In genomic region chr1:179913471-179913870, GRCm38 (mm10) we compare ENCODE assay signal across 11 mouse cellular contexts. TPM values are rescaled to one million over a fixed set of nuclear protein-coding genes. Genes with fewer than 3 reads are reported as not detected.
A peak's percentile ranks its signal among the peaks of the same experiment; 100 is the strongest.
DNase-seq lines count a peak whose midpoint lies in the region; ATAC-seq and TF ChIP-seq lines count a peak whose summit lies in the region.
"Had no signal": no experiment of that assay in that cellular context is flagged by ENCODE, and none has a peak within 500 bp of the region (broad histone marks: within the 10 kb centered on the region; RNA-seq: fewer than 3 reads in every experiment).

No protein-coding gene starts in this region.

- no peak overlapping the region for H3K9ac ChIP-seq in heart, postnatal 0 days (replicated peaks; ENCODE audit: low read depth, low read length)
- H3K9ac ChIP-seq in heart, embryonic 11.5 days (ENCODE audit: low read depth, low read length): no peak overlapping the region
- H3K9ac ChIP-seq: hindbrain, embryonic 14.5 days had no signal

- H3K4me1 ChIP-seq in heart, postnatal 0 days (ENCODE audit: control insufficient read depth, insufficient read depth): no peaks in the 10 kb centered on the region
- H3K4me1 ChIP-seq in heart, embryonic 11.5 days (ENCODE audit: control insufficient read depth, insufficient read depth, low read length): no peaks in the 10 kb centered on the region
- H3K4me1 ChIP-seq in embryonic fibroblast, embryonic 13.5 days (ENCODE audit: control insufficient read depth, insufficient read depth, low read length): peaks cover 13% of the 10 kb centered on the region
- peaks cover 27% of the 10 kb centered on the region for H3K4me1 ChIP-seq in forebrain, embryonic 10.5 days

- no peak for TF ChIP-seq POLR2A in embryonic fibroblast, embryonic 13.5 days (IDR thresholded peaks at IDR 0.05; ENCODE audit: low read depth, low read length)

- no peaks in the 10 kb centered on the region for H3K36me3 ChIP-seq in heart, postnatal 0 days (replicated peaks; ENCODE audit: control insufficient read depth, insufficient read depth, low read length)
- no peaks in the 10 kb centered on the region for H3K36me3 ChIP-seq in heart, embryonic 11.5 days (ENCODE audit: control insufficient read depth, insufficient read depth, low read length)
- no peaks in the 10 kb centered on the region for H3K36me3 ChIP-seq in forebrain, embryonic 10.5 days (replicated peaks)

- 47% methylated on average over 4 of the region's 4 CpGs for WGBS in heart, postnatal 0 days
- 70% methylated on average over 4 of the region's 4 CpGs for WGBS in heart, embryonic 11.5 days (ENCODE audit: insufficient replicate concordance)
- WGBS in forebrain, embryonic 10.5 days: 90% methylated on average over 4 of the region's 4 CpGs

- peak; percentile 53 for DNase-seq in heart, postnatal 0 days (ENCODE audit: low spot score)
- peak; percentile 71 for DNase-seq in MN1 (ENCODE audit: low spot score)
- DNase-seq in lung, postnatal 10 days: peak; percentile 80
- DNase-seq in natural killer cell, adult 2 months (ENCODE audit: low spot score in 2 of 2): no peak
- no peak for DNase-seq in forebrain, embryonic 10.5 days (ENCODE audit: extremely low spot score, low spot score)
- no peak for DNase-seq in ovary, adult 18-20 months (ENCODE audit: low spot score)
- DNase-seq: retina, postnatal 1 day had no signal

- ATAC-seq in heart, postnatal 0 days (ENCODE audit: insufficient read depth, low read depth): no peak
- no peak for ATAC-seq in heart, embryonic 11.5 days (replicated peaks; ENCODE audit: insufficient number of reproducible peaks, low FRiP score, low TSS enrichment)

- no peak overlapping the region for H3K27ac ChIP-seq in heart, postnatal 0 days (ENCODE audit: low read depth)
- H3K27ac ChIP-seq in heart, embryonic 11.5 days (ENCODE audit: low read depth, low read length): no peak overlapping the region
- H3K27ac ChIP-seq in embryonic fibroblast, embryonic 13.5 days (ENCODE audit: insufficient read depth, low read length): peak overlapping the region; percentile 23; the same call in 1 of the 2 replicates
- no peak overlapping the region for H3K27ac ChIP-seq in forebrain, embryonic 10.5 days
- H3K27ac ChIP-seq: hindbrain, embryonic 14.5 days had no signal

- no peak for TF ChIP-seq EP300 in heart, postnatal 0 days (IDR thresholded peaks at IDR 0.05; ENCODE audit: low read depth)

- H3K27me3 ChIP-seq in heart, postnatal 0 days (ENCODE audit: control insufficient read depth, insufficient read depth, low read length): no peaks in the 10 kb centered on the region
- H3K27me3 ChIP-seq in heart, embryonic 11.5 days (ENCODE audit: control insufficient read depth, insufficient read depth, low read length): no peaks in the 10 kb centered on the region
- no peaks in the 10 kb centered on the region; the same call in 1 of the 2 replicates for H3K27me3 ChIP-seq in forebrain, embryonic 10.5 days (ENCODE audit: poor library complexity, severe bottlenecking)

- H3K4me2 ChIP-seq in heart, postnatal 0 days (ENCODE audit: low read depth, low read length): no peak overlapping the region
- no peak overlapping the region for H3K4me2 ChIP-seq in heart, embryonic 11.5 days
- H3K4me2 ChIP-seq: hindbrain, embryonic 14.5 days had no signal

- no peak for TF ChIP-seq CTCF in heart, postnatal 0 days (IDR thresholded peaks at IDR 0.05; ENCODE audit: low read depth)
- TF ChIP-seq CTCF in embryonic fibroblast, embryonic 13.5 days (IDR thresholded peaks at IDR 0.05; ENCODE audit: borderline replicate concordance, insufficient read depth, low read length): no peak

- no peaks in the 10 kb centered on the region for H3K9me3 ChIP-seq in heart, postnatal 0 days (replicated peaks; ENCODE audit: control insufficient read depth, low read length)
- no peaks in the 10 kb centered on the region for H3K9me3 ChIP-seq in heart, embryonic 11.5 days (replicated peaks; ENCODE audit: control insufficient read depth, low read length)
- H3K9me3 ChIP-seq in forebrain, embryonic 10.5 days: no peaks in the 10 kb centered on the region

- no peak overlapping the region for H3K4me3 ChIP-seq in heart, postnatal 0 days (ENCODE audit: low read depth, low read length)
- no peak overlapping the region for H3K4me3 ChIP-seq in heart, embryonic 11.5 days (ENCODE audit: low read depth, low read length)
- no peak overlapping the region for H3K4me3 ChIP-seq in embryonic fibroblast, embryonic 13.5 days (ENCODE audit: insufficient read depth, low read length)
- H3K4me3 ChIP-seq in forebrain, embryonic 10.5 days: no peak overlapping the region
- H3K4me3 ChIP-seq: erythroblast, embryonic 14.5 days had no signal

RNA-seq across cellular contexts. Expression of gene Cdc42bpa, which starts 46.8 kb away (rescaled TPM):
- total RNA-seq in heart, postnatal 0 days (2014; rRNA removed; ENCODE audit: low replicate concordance): 25.8 and 30.6 TPM in 2 replicates
- 7.7 and 8.3 TPM in 2 replicates for polyA plus RNA-seq in heart, postnatal 0 days (2015; fragmentation: Nextera tagmentation; extraction: Ambion mirVana)
- 10.5 and 13.5 TPM in 2 replicates for polyA plus RNA-seq in heart, embryonic 11.5 days (2014; fragmentation: Nextera tagmentation; extraction: Ambion mirVana)
- 109 and 138 TPM in 2 replicates for polyA plus RNA-seq in embryonic fibroblast, embryonic 13.5 days (2011; ENCODE audit: insufficient read length, low read depth, missing spikeins)
- polyA plus RNA-seq in forebrain, embryonic 10.5 days (2016; fragmentation: Nextera tagmentation; extraction: Ambion mirVana): 11.1 and 12.2 TPM in 2 replicates

Comparison
In these comparisons a context has a peak if more than half of its experiments do, and no peak if none do; other contexts are left out.
1. DNase-seq: peak in heart, postnatal 0 days (single experiment), MN1 (single experiment) and lung, postnatal 10 days (single experiment); none in natural killer cell, adult 2 months (0 of 2), forebrain, embryonic 10.5 days (single experiment) and ovary, adult 18-20 months (single experiment).